Mouse (Mus musculus): ENCODE measurements around the gene Sugp1. TPM values are rescaled to one million over a fixed set of nuclear protein-coding genes. Genes with fewer than 3 reads are reported as not detected.
A peak's percentile ranks its signal among the peaks of the same experiment; 100 is the strongest.

Gene Sugp1
- polyA plus RNA-seq, 1 experiment from 2014 or later, result 32.4 TPM

DNA sequence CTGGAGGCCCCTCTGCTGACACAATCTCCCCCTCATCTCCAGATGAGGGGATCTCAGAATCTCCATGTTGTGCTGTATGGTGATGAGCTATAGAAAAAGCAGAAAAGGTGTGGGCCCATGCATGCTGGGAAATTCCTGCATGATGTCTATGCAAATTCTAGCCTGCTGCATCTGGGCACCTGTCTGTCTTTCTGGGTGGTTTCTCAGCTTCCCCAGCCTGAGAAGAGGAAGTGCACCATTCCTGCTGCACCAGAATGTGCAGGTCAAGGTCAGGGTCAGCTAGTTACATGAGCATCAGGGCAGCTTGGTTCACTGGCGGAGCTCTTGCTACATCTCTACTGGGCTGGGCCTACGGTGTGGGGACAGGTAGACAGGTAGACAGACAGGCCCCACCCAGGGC is 67.8 kb downstream of the Sugp1 start:
- H3K4me1 ChIP-seq (replicated peaks; ENCODE audit: control insufficient read depth, insufficient read depth, low read length), result no peaks in the 10 kb centered on the region
- peaks cover 72% of the 10 kb centered on the region for H3K27me3 ChIP-seq (replicated peaks; ENCODE audit: control insufficient read depth, insufficient read depth, low read length)
- no peak overlapping the region for H3K27ac ChIP-seq (ENCODE audit: low read depth, low read length)
- H3K9ac ChIP-seq (ENCODE audit: low read depth, low read length), result no peak overlapping the region
- H3K9me3 ChIP-seq (ENCODE audit: control insufficient read depth, low read length), result no peaks in the 10 kb centered on the region
- ATAC-seq (replicated peaks; ENCODE audit: low FRiP score) (no peak), DNase-seq (ENCODE audit: low spot score) (no peak)
- H3K36me3 ChIP-seq (ENCODE audit: control insufficient read depth, insufficient read depth, low read length), result no peaks in the 10 kb centered on the region
- no peak overlapping the region for H3K4me3 ChIP-seq (ENCODE audit: low read depth, low read length)
- 76% methylated on average over 2 of the region's 2 CpGs for WGBS
- no peak overlapping the region for H3K4me2 ChIP-seq

DNA sequence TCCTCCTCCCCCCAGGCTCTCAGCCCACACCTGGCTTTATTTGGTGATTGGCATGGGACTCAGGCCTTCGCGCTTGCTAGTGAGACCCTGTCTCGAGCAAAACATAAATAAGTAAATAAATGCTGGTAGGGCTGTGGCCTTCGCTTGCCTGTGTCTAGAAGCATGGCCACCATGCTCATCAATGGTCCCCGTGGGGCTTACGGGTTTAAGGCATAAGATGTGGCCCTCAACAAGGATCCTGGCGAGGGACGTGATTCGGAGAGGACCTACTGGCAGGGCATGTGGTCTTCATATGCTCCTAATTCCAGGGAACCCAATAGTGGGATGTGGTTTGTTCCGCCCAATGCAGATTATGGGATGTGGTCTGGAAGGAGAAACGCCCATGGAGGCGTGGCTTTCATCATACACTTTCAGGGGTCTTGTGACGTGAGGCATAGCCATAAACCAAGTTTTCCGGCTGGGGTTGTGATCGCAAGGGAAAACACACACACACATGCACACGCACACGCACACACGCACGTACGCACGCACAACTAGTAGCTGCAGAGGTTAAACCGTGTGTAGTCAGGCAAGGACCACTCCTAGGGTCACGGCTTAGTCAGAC is 68.7 kb downstream of the Sugp1 start:
- Histone ChIP-seq H3K9ac (ENCODE audit: low read depth, low read length) (no peak overlapping the region), H3K27me3 (replicated peaks; ENCODE audit: control insufficient read depth, insufficient read depth, low read length) (peaks cover 78% of the 10 kb centered on the region), H3K9me3 (ENCODE audit: control insufficient read depth, low read length) (no peaks in the 10 kb centered on the region), H3K4me3 (ENCODE audit: low read depth, low read length) (no peak overlapping the region), H3K36me3 (ENCODE audit: control insufficient read depth, insufficient read depth, low read length) (no peaks in the 10 kb centered on the region), H3K4me1 (replicated peaks; ENCODE audit: control insufficient read depth, insufficient read depth, low read length) (no peaks in the 10 kb centered on the region), H3K4me2 (no peak overlapping the region), H3K27ac (ENCODE audit: low read depth, low read length) (no peak overlapping the region)
- 46% methylated on average over 23 of the region's 23 CpGs for WGBS
- DNase-seq (ENCODE audit: low spot score) (no peak), ATAC-seq (replicated peaks; ENCODE audit: low FRiP score) (no peak)

DNA sequence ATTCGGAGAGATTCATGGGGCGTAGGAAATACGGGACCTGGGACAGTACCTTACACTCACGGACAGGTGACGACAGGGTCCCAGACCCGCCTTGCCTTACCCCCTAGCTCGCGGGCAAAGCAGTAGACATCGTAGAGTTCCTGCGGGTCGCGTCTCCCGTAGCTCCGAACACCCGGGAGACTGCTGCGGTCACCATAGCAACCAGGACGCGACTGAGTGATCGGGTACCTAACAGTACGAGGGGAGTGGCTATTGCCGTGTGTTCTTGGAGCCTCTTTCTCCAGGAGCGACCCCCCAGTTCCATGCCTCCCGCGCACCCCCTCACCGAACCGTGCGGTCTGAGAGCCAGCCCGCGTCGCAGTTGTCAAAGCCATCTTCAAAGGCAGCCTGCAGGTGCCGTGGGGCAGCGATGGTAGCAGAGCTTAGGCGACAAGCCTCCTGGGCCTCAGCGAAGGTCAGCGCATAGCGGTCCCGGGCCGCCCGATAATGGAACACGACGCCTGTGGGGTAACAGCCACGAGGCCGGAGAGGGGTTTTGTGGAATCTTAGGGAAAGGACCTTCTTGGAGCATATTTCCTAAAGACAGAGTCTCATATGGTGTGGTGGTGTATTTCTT is 69.9 kb downstream of the Sugp1 start:
- WGBS, result 11% methylated on average over 43 of the region's 43 CpGs
- no peaks in the 10 kb centered on the region for H3K36me3 ChIP-seq (ENCODE audit: control insufficient read depth, insufficient read depth, low read length)
- no peak overlapping the region for H3K4me3 ChIP-seq (ENCODE audit: low read depth, low read length)
- peaks cover 88% of the 10 kb centered on the region for H3K27me3 ChIP-seq (replicated peaks; ENCODE audit: control insufficient read depth, insufficient read depth, low read length)
- DNase-seq (ENCODE audit: low spot score) (no peak), ATAC-seq (replicated peaks; ENCODE audit: low FRiP score) (no peak)
- no peak overlapping the region for H3K4me2 ChIP-seq
- H3K27ac ChIP-seq (ENCODE audit: low read depth, low read length), result no peak overlapping the region
- no peaks in the 10 kb centered on the region for H3K4me1 ChIP-seq (replicated peaks; ENCODE audit: control insufficient read depth, insufficient read depth, low read length)
- no peaks in the 10 kb centered on the region for H3K9me3 ChIP-seq (ENCODE audit: control insufficient read depth, low read length)
- no peak overlapping the region for H3K9ac ChIP-seq (ENCODE audit: low read depth, low read length)

DNA sequence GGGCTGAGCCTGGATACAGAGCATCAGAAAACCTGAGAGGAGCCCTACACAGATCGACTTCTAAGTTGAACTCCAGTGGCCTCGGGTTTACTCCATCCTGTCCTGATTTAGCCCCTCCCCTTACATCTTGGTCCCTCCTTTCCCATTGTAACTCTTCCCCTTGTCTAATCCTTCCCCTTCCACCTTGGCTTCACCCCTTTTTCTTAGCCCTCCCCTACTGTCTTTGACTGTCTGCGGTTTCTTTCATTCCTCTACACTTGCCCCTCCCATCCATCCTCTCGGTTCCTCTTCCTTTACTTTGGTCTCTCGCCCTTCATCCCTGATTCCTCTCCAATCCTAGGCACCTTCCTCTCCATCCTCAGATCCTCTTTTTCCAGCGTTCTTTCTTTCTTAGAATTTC is 71.9 kb downstream of the Sugp1 start:
- Histone ChIP-seq H3K27me3 (replicated peaks; ENCODE audit: control insufficient read depth, insufficient read depth, low read length) (peaks cover 99% of the 10 kb centered on the region), H3K36me3 (ENCODE audit: control insufficient read depth, insufficient read depth, low read length) (no peaks in the 10 kb centered on the region), H3K27ac (ENCODE audit: low read depth, low read length) (no peak overlapping the region), H3K4me2 (no peak overlapping the region), H3K4me3 (ENCODE audit: low read depth, low read length) (no peak overlapping the region), H3K9me3 (ENCODE audit: control insufficient read depth, low read length) (no peaks in the 10 kb centered on the region), H3K9ac (ENCODE audit: low read depth, low read length) (no peak overlapping the region), H3K4me1 (replicated peaks; ENCODE audit: control insufficient read depth, insufficient read depth, low read length) (no peaks in the 10 kb centered on the region)
- 25% methylated on average over 6 of the region's 6 CpGs for WGBS
- no peak for ATAC-seq (replicated peaks; ENCODE audit: low FRiP score)
- DNase-seq (ENCODE audit: low spot score), result no peak

- Histone ChIP-seq H3K27ac (ENCODE audit: low read depth, low read length) (no peak overlapping the region), H3K4me1 (replicated peaks; ENCODE audit: control insufficient read depth, insufficient read depth, low read length) (no peaks in the 10 kb centered on the region), H3K4me3 (ENCODE audit: low read depth, low read length) (no peak overlapping the region), H3K9ac (ENCODE audit: low read depth, low read length) (no peak overlapping the region), H3K36me3 (ENCODE audit: control insufficient read depth, insufficient read depth, low read length) (no peaks in the 10 kb centered on the region), H3K4me2 (no peak overlapping the region), H3K9me3 (ENCODE audit: control insufficient read depth, low read length) (no peaks in the 10 kb centered on the region), H3K27me3 (replicated peaks; ENCODE audit: control insufficient read depth, insufficient read depth, low read length) (peaks cover 99% of the 10 kb centered on the region)
- 61% methylated on average over 13 of the region's 13 CpGs for WGBS
- no peak for ATAC-seq (replicated peaks; ENCODE audit: low FRiP score)
- no peak for DNase-seq (ENCODE audit: low spot score)
These were observed 72.3 kb downstream of the Sugp1 start for GRCm38 (mm10) chr8:70114892-70115291.

DNA sequence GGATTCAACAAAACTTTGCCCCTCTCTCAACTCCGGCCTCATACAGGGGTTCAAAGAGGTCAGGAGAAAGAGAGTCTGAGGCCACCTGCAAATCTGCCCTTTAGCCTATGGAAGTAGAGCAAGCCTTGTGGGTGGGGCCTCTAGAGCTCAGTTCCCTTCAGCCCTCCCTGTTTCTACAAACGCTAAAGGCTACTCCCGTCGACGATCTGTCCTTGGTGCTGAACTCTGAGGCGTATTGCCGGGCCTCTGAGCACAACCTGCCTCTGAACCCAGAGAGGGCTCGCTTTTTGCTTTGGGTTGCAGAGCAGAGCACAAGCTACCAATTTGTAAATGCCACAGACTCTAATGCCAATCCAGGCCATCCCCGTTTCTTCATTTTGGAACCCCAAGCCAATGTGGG is 75.0 kb downstream of the Sugp1 start:
- WGBS, result 6% methylated on average over 9 of the region's 9 CpGs
- no peaks in the 10 kb centered on the region for H3K4me1 ChIP-seq (replicated peaks; ENCODE audit: control insufficient read depth, insufficient read depth, low read length)
- DNase-seq (ENCODE audit: low spot score), result peak; percentile 45
- H3K36me3 ChIP-seq (ENCODE audit: control insufficient read depth, insufficient read depth, low read length), result no peaks in the 10 kb centered on the region
- H3K4me3 ChIP-seq (ENCODE audit: low read depth, low read length), result no peak overlapping the region
- no peak overlapping the region for H3K4me2 ChIP-seq
- no peak overlapping the region for H3K27ac ChIP-seq (ENCODE audit: low read depth, low read length)
- H3K27me3 ChIP-seq (replicated peaks; ENCODE audit: control insufficient read depth, insufficient read depth, low read length), result peaks cover 91% of the 10 kb centered on the region
- no peak for ATAC-seq (replicated peaks; ENCODE audit: low FRiP score)
- H3K9me3 ChIP-seq (ENCODE audit: control insufficient read depth, low read length), result no peaks in the 10 kb centered on the region
- no peak overlapping the region for H3K9ac ChIP-seq (ENCODE audit: low read depth, low read length)

GRCm38 (mm10) chr8:70118726-70119700 is 76.4 kb downstream of the Sugp1 start:
- DNase-seq (ENCODE audit: low spot score) (no peak), ATAC-seq (replicated peaks; ENCODE audit: low FRiP score) (no peak)
- Histone ChIP-seq H3K9me3 (ENCODE audit: control insufficient read depth, low read length) (no peaks in the 10 kb centered on the region), H3K27ac (ENCODE audit: low read depth, low read length) (no peak overlapping the region), H3K4me3 (ENCODE audit: low read depth, low read length) (no peak overlapping the region), H3K4me1 (replicated peaks; ENCODE audit: control insufficient read depth, insufficient read depth, low read length) (no peaks in the 10 kb centered on the region), H3K36me3 (ENCODE audit: control insufficient read depth, insufficient read depth, low read length) (no peaks in the 10 kb centered on the region), H3K27me3 (replicated peaks; ENCODE audit: control insufficient read depth, insufficient read depth, low read length) (peaks cover 77% of the 10 kb centered on the region), H3K9ac (ENCODE audit: low read depth, low read length) (no peak overlapping the region), H3K4me2 (no peak overlapping the region)
- 19% methylated on average over 17 of the region's 17 CpGs for WGBS

DNA sequence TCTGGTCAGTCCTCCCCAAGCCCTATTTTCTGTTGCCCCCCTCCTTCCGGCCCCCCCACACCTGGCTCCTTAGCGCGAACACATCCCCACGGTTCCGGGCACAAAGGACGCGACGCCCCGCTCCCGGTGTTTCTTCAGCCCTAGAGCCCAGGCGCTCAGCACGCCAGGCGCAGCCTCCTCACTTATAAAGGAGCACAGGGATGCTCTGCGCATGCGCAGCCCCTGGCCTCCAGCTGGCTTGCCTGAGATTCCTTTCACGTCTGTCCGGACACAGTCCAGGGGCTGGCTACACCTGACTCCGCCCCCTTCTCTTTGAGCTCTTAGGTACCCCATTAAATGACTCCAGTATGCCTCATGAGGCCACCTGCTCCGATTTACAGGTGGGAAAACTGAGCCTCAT is 78.1 kb downstream of the Sugp1 start, which contains the start of gene Ncan:
TSS of gene Ncan (minus strand) at position 207 of the 400 bp plus-strand sequence.
- Histone ChIP-seq H3K9me3 (ENCODE audit: control insufficient read depth, low read length) (no peaks in the 10 kb centered on the region), H3K36me3 (ENCODE audit: control insufficient read depth, insufficient read depth, low read length) (no peaks in the 10 kb centered on the region), H3K4me1 (replicated peaks; ENCODE audit: control insufficient read depth, insufficient read depth, low read length) (no peaks in the 10 kb centered on the region), H3K27ac (ENCODE audit: low read depth, low read length) (no peak within 1 kb of the TSS), H3K27me3 (replicated peaks; ENCODE audit: control insufficient read depth, insufficient read depth, low read length) (peaks cover 60% of the 10 kb centered on the region), H3K4me2 (no peak within 1 kb of the TSS), H3K9ac (ENCODE audit: low read depth, low read length) (no peak within 1 kb of the TSS), H3K4me3 (ENCODE audit: low read depth, low read length) (no peak within 1 kb of the TSS)
- 6% methylated on average over 19 of the region's 19 CpGs for WGBS
- no peak for DNase-seq (ENCODE audit: low spot score)
- ATAC-seq (replicated peaks; ENCODE audit: low FRiP score), result no peak
